Mouse (Mus musculus): ENCODE measurements around the gene Tbx4. TPM values are rescaled to one million over a fixed set of nuclear protein-coding genes. Genes with fewer than 3 reads are reported as not detected.

The Tbx4 gene
- polyA plus RNA-seq, 2 experiments, result 15.5 to 37.5 TPM

GRCm38 (mm10) chr11:85857997-85858698 lies 28.1 kb upstream of the Tbx4 start:
- H3K9me3 ChIP-seq (ENCODE audit: control insufficient read depth, low read length), result no peaks in the 10 kb centered on the region
- H3K4me1 ChIP-seq (ENCODE audit: control insufficient read depth, insufficient read depth, low read length), result no peaks in the 10 kb centered on the region
- no peaks in the 10 kb centered on the region for H3K27me3 ChIP-seq (ENCODE audit: control insufficient read depth, insufficient read depth, low read length)
- no peak overlapping the region for H3K27ac ChIP-seq (replicated peaks; ENCODE audit: low read depth, low read length)
- ATAC-seq (ENCODE audit: low FRiP score, low read depth) (no peak), DNase-seq (ENCODE audit: low spot score) (no peak)
- H3K4me3 ChIP-seq (replicated peaks; ENCODE audit: low read length), result no peak overlapping the region
- no peaks in the 10 kb centered on the region for H3K36me3 ChIP-seq (ENCODE audit: control insufficient read depth, insufficient read depth, low read length)
- H3K9ac ChIP-seq (ENCODE audit: low read depth, low read length, severe bottlenecking), result no peak overlapping the region
- no peak overlapping the region for H3K4me2 ChIP-seq (replicated peaks; ENCODE audit: low read depth, low read length, severe bottlenecking)
- 27% methylated on average over 6 of the region's 6 CpGs for WGBS
- no peak for TF ChIP-seq POLR2A (IDR thresholded peaks at IDR 0.05; ENCODE audit: borderline replicate concordance, extremely low read depth, insufficient read depth, insufficient read length)

- 43% methylated on average over 7 of the region's 7 CpGs for WGBS
- TF ChIP-seq POLR2A (IDR thresholded peaks at IDR 0.05; ENCODE audit: borderline replicate concordance, extremely low read depth, insufficient read depth, insufficient read length), result no peak
- Histone ChIP-seq H3K9ac (ENCODE audit: low read depth, low read length, severe bottlenecking) (no peak overlapping the region), H3K4me2 (replicated peaks; ENCODE audit: low read depth, low read length, severe bottlenecking) (no peak overlapping the region), H3K4me3 (replicated peaks; ENCODE audit: low read length) (no peak overlapping the region), H3K4me1 (ENCODE audit: control insufficient read depth, insufficient read depth, low read length) (no peaks in the 10 kb centered on the region), H3K27ac (replicated peaks; ENCODE audit: low read depth, low read length) (no peak overlapping the region), H3K36me3 (ENCODE audit: control insufficient read depth, insufficient read depth, low read length) (no peaks in the 10 kb centered on the region), H3K9me3 (ENCODE audit: control insufficient read depth, low read length) (no peaks in the 10 kb centered on the region), H3K27me3 (ENCODE audit: control insufficient read depth, insufficient read depth, low read length) (no peaks in the 10 kb centered on the region)
- no peak for DNase-seq (ENCODE audit: low spot score)
- ATAC-seq (ENCODE audit: low FRiP score, low read depth), result no peak
Measured at GRCm38 (mm10) chr11:85864363-85864762, 21.9 kb upstream of the Tbx4 start.

- no peak for TF ChIP-seq POLR2A (IDR thresholded peaks at IDR 0.05; ENCODE audit: borderline replicate concordance, extremely low read depth, insufficient read depth, insufficient read length)
- Histone ChIP-seq H3K4me3 (replicated peaks; ENCODE audit: low read length) (peak overlapping the region; percentile 22), H3K36me3 (ENCODE audit: control insufficient read depth, insufficient read depth, low read length) (no peaks in the 10 kb centered on the region), H3K4me1 (ENCODE audit: control insufficient read depth, insufficient read depth, low read length) (peaks cover 17% of the 10 kb centered on the region), H3K4me2 (replicated peaks; ENCODE audit: low read depth, low read length, severe bottlenecking) (peak overlapping the region; percentile 44), H3K27me3 (ENCODE audit: control insufficient read depth, insufficient read depth, low read length) (no peaks in the 10 kb centered on the region), H3K27ac (replicated peaks; ENCODE audit: low read depth, low read length) (0 out of 2 replicates have a peak overlapping the region, but pooled peaks have one; percentile 19), H3K9me3 (ENCODE audit: control insufficient read depth, low read length) (no peaks in the 10 kb centered on the region), H3K9ac (ENCODE audit: low read depth, low read length, severe bottlenecking) (peak overlapping the region; percentile 45; the same call in 1 of the 2 replicates)
- ATAC-seq (ENCODE audit: low FRiP score, low read depth) (peak; percentile 89), DNase-seq (ENCODE audit: low spot score) (peak; percentile 80)
- WGBS, result 12% methylated on average over 22 of the region's 24 CpGs
Measured at GRCm38 (mm10) chr11:85876059-85876788, 10.0 kb upstream of the Tbx4 start.

GRCm38 (mm10) chr11:85884498-85884897 lies 1.7 kb upstream of the Tbx4 start:
- Histone ChIP-seq H3K9ac (ENCODE audit: low read depth, low read length, severe bottlenecking) (no peak overlapping the region), H3K4me2 (replicated peaks; ENCODE audit: low read depth, low read length, severe bottlenecking) (no peak overlapping the region), H3K27me3 (ENCODE audit: control insufficient read depth, insufficient read depth, low read length) (peaks cover 21% of the 10 kb centered on the region), H3K27ac (replicated peaks; ENCODE audit: low read depth, low read length) (no peak overlapping the region), H3K36me3 (ENCODE audit: control insufficient read depth, insufficient read depth, low read length) (no peaks in the 10 kb centered on the region), H3K4me3 (replicated peaks; ENCODE audit: low read length) (no peak overlapping the region), H3K4me1 (ENCODE audit: control insufficient read depth, insufficient read depth, low read length) (peaks cover 12% of the 10 kb centered on the region), H3K9me3 (ENCODE audit: control insufficient read depth, low read length) (no peaks in the 10 kb centered on the region)
- no peak for TF ChIP-seq POLR2A (IDR thresholded peaks at IDR 0.05; ENCODE audit: borderline replicate concordance, extremely low read depth, insufficient read depth, insufficient read length)
- ATAC-seq (ENCODE audit: low FRiP score, low read depth), result no peak
- WGBS, result 74% methylated on average over 4 of the region's 4 CpGs
- DNase-seq (ENCODE audit: low spot score), result no peak

- 7% methylated on average over 21 of the region's 22 CpGs for WGBS
- DNase-seq (ENCODE audit: low spot score), result no peak
- Histone ChIP-seq H3K27me3 (ENCODE audit: control insufficient read depth, insufficient read depth, low read length) (peaks cover 34% of the 10 kb centered on the region), H3K4me3 (replicated peaks; ENCODE audit: low read length) (peak overlapping the region; percentile 59), H3K4me1 (ENCODE audit: control insufficient read depth, insufficient read depth, low read length) (peaks cover 12% of the 10 kb centered on the region), H3K9ac (ENCODE audit: low read depth, low read length, severe bottlenecking) (peak overlapping the region; percentile 92), H3K9me3 (ENCODE audit: control insufficient read depth, low read length) (no peaks in the 10 kb centered on the region), H3K4me2 (replicated peaks; ENCODE audit: low read depth, low read length, severe bottlenecking) (peak overlapping the region; percentile 50), H3K36me3 (ENCODE audit: control insufficient read depth, insufficient read depth, low read length) (no peaks in the 10 kb centered on the region), H3K27ac (replicated peaks; ENCODE audit: low read depth, low read length) (peak overlapping the region; percentile 88)
- ATAC-seq (ENCODE audit: low FRiP score, low read depth), result no peak
- TF ChIP-seq POLR2A (IDR thresholded peaks at IDR 0.05; ENCODE audit: borderline replicate concordance, extremely low read depth, insufficient read depth, insufficient read length), result no peak
Measured at GRCm38 (mm10) chr11:85886429-85886785, 185 bp downstream of the Tbx4 start.
